Mouse (Mus musculus): ENCODE measurements around the gene Csnk1g1. TPM values are rescaled to one million over a fixed set of nuclear protein-coding genes. Genes with fewer than 3 reads are reported as not detected.

Csnk1g1 gene
- polyA plus RNA-seq, 1 experiment = 4.8 TPM

DNA sequence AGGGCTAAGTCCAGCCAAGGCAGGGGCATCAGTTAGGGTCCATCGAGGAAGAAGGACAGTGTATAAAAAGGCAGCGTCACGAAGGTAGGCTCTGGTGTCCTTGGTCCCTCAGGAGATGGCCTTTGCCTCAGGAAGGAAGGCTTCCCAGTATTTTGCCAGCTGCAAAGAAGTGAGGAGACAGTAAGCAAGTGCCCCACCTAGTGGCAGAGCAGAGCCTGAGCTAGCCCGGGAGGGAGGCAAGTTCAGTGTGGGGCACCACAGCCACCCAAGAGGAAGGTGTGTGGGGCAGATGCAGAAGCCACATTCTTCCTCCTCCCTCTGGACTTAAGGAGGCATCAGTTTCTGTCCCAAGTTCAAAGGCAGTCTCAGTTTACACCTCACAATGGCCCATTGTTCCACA, 179.7 kb downstream of the Csnk1g1 start:
- WGBS = 67% methylated on average over 4 of the region's 4 CpGs
- Histone ChIP-seq H3K27ac (ENCODE audit: insufficient read depth, low read length) (no peak overlapping the region), H3K27me3 (ENCODE audit: control insufficient read depth, insufficient read depth, low read length) (no peaks in the 10 kb centered on the region), H3K4me3 (ENCODE audit: extremely low read depth, insufficient read depth, insufficient read length) (no peak overlapping the region), H3K36me3 (ENCODE audit: control insufficient read depth, insufficient read depth, low read length) (peaks cover 32% of the 10 kb centered on the region), H3K4me1 (ENCODE audit: control insufficient read depth, insufficient read depth, insufficient read length) (no peaks in the 10 kb centered on the region)
- peak in 1 of 2 experiments; percentile 29 for DNase-seq (ENCODE audit: low read depth in 1 of 2, low spot score in 2 of 2)
- TF ChIP-seq POLR2A (IDR thresholded peaks at IDR 0.05; ENCODE audit: low read depth, low read length) (no peak), CTCF (IDR thresholded peaks at IDR 0.05; ENCODE audit: extremely low read depth, insufficient read depth, insufficient read length, insufficient replicate concordance) (peak; percentile 48; the same call in 1 of the 2 replicates)

DNA sequence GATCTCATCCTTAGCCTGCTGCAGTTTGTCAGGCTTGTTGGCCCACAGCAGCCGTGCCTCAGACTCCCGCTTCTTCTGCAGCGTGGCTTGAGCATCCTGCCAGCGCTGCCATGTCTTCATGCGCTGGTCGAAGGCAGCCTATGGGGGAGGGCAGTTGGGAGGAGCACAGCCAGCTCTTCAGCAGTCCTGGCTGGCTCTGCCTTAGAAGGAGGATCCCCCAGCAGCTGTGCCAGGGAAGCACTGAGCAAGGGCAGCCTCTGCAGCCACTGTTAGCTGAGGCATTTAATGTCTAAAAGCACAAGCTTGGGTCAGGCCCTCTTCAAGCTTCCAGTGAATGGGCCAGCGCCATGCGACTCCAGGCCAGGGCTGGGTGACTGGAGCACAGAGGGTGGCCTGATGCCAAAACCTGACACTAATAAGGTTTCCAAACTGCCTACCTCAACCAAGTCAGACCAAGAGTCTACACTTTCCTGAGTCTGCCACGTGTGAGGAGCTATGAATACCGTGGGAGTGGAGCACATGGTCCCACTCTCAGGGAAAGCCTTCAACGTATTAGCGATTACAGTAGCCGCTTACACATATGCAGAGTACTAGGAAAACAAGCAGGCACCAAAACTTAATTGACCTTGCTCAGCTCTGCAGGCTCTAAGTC, 182.0 kb downstream of the Csnk1g1 start:
- Histone ChIP-seq H3K27ac (ENCODE audit: insufficient read depth, low read length) (no peak overlapping the region), H3K36me3 (ENCODE audit: control insufficient read depth, insufficient read depth, low read length) (peaks cover 47% of the 10 kb centered on the region), H3K4me3 (ENCODE audit: extremely low read depth, insufficient read depth, insufficient read length) (no peak overlapping the region), H3K4me1 (ENCODE audit: control insufficient read depth, insufficient read depth, insufficient read length) (no peaks in the 10 kb centered on the region), H3K27me3 (ENCODE audit: control insufficient read depth, insufficient read depth, low read length) (no peaks in the 10 kb centered on the region)
- TF ChIP-seq POLR2A (IDR thresholded peaks at IDR 0.05; ENCODE audit: low read depth, low read length) (no peak), CTCF (IDR thresholded peaks at IDR 0.05; ENCODE audit: extremely low read depth, insufficient read depth, insufficient read length, insufficient replicate concordance) (no peak)
- 91% methylated on average over 13 of the region's 13 CpGs for WGBS
- DNase-seq (ENCODE audit: low read depth in 1 of 2, low spot score in 2 of 2) = no peak

DNA sequence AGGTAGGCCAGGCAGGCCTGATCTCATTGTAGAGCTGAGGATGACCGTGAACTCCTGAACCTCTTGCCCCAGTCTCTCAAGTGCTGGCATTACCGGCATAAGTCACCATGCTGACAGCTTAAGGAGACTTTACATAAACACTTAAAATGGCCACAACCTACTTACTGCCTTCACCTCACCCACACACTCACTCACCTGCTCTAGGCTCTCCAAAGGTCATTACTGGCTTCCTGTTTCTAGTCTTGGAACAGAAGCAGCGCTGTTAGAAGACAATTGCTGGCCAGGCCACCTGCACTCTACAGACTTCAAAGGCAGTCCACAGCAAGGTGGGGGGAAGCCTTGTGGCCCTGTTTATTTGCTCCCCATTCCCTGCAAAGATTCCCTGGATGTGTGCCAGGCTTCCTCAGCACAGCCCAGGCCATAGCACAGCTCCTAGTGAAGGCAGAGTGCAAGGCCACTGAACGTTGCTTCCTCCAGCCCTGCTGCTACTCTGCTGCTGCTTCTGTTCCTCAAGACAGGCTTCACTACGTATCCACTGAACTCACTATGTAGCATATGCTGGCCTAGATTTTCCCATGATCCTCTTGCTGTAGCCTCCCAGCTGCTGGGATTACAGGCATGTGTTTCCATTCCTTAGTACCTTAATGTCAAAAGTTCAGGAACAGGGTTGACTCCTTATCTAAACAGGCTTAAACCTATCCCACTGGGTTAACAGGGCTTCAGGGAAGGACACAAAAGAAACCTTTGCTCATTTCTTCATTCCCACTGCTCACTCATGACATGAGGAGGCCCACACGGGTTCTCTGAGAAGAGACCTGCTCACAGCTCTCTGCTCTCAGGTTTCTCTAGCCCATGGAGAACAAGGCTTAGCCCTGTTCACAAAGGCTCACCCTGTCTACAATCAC, 182.9 kb downstream of the Csnk1g1 start:
- DNase-seq (ENCODE audit: low read depth in 1 of 2, low spot score in 2 of 2) = no peak
- no peaks in the 10 kb centered on the region for H3K27me3 ChIP-seq (ENCODE audit: control insufficient read depth, insufficient read depth, low read length)
- H3K4me1 ChIP-seq (ENCODE audit: control insufficient read depth, insufficient read depth, insufficient read length) = no peaks in the 10 kb centered on the region
- no peak overlapping the region for H3K4me3 ChIP-seq (ENCODE audit: extremely low read depth, insufficient read depth, insufficient read length)
- no peak overlapping the region for H3K27ac ChIP-seq (ENCODE audit: insufficient read depth, low read length)
- TF ChIP-seq POLR2A (IDR thresholded peaks at IDR 0.05; ENCODE audit: low read depth, low read length) (no peak), CTCF (IDR thresholded peaks at IDR 0.05; ENCODE audit: extremely low read depth, insufficient read depth, insufficient read length, insufficient replicate concordance) (no peak)
- 91% methylated on average over 6 of the region's 6 CpGs for WGBS
- H3K36me3 ChIP-seq (ENCODE audit: control insufficient read depth, insufficient read depth, low read length) = peaks cover 49% of the 10 kb centered on the region

DNA sequence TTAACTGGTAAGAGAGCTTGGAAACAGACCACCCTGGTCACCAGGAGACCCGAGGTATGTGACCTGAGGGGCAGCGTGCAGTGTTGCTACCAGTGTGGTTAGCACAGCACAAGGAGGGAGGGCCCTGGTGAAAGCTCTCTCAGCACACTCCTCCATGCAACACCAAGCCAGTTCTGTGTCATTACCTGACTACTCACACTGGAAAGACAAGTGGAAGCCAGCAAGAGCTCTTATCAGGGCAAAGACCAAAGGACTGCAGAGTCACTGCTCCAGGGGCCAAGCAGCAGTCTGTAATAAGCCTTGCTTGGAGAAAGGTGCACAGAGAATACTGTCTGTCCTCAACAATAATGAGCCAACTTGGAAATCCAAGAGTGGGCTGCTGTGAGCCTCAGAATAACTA, 183.9 kb downstream of the Csnk1g1 start:
- peaks cover 52% of the 10 kb centered on the region for H3K36me3 ChIP-seq (ENCODE audit: control insufficient read depth, insufficient read depth, low read length)
- no peak overlapping the region for H3K4me3 ChIP-seq (ENCODE audit: extremely low read depth, insufficient read depth, insufficient read length)
- no peaks in the 10 kb centered on the region for H3K4me1 ChIP-seq (ENCODE audit: control insufficient read depth, insufficient read depth, insufficient read length)
- TF ChIP-seq CTCF (IDR thresholded peaks at IDR 0.05; ENCODE audit: extremely low read depth, insufficient read depth, insufficient read length, insufficient replicate concordance) (no peak), POLR2A (IDR thresholded peaks at IDR 0.05; ENCODE audit: low read depth, low read length) (no peak)
- H3K27ac ChIP-seq (ENCODE audit: insufficient read depth, low read length) = no peak overlapping the region
- WGBS = 85% methylated on average over 2 of the region's 2 CpGs
- H3K27me3 ChIP-seq (ENCODE audit: control insufficient read depth, insufficient read depth, low read length) = no peaks in the 10 kb centered on the region
- DNase-seq (ENCODE audit: low read depth in 1 of 2, low spot score in 2 of 2) = no peak

Other genes with a start within 250 kb of the Csnk1g1 start
- gene Oaz2, start 240.9 kb upstream of the Csnk1g1 start, polyA plus RNA-seq (2012; rRNA removed) = 48.0 and 54.2 TPM in 2 replicates
- gene Zfp609, start 81.4 kb upstream of the Csnk1g1 start, polyA plus RNA-seq (2012; rRNA removed) = 3.5 and 3.8 TPM in 2 replicates
- 2.4 and 4.8 TPM in 2 replicates for gene Pclaf, start 18.7 kb upstream of the Csnk1g1 start, polyA plus RNA-seq (2012; rRNA removed)
- gene Trip4, start 130 bp upstream of the Csnk1g1 start, polyA plus RNA-seq (2012; rRNA removed) = 3.0 and 4.2 TPM in 2 replicates
- gene Ppib, start 151.3 kb downstream of the Csnk1g1 start, polyA plus RNA-seq (2012; rRNA removed) = 99.8 and 117 TPM in 2 replicates
- gene Snx22, start 160.8 kb downstream of the Csnk1g1 start, polyA plus RNA-seq (2012; rRNA removed) = 14.3 and 18.7 TPM in 2 replicates
- 33.2 and 33.6 TPM in 2 replicates for gene Snx1, start 217.7 kb downstream of the Csnk1g1 start, polyA plus RNA-seq (2012; rRNA removed)
- 6.9 and 7.4 TPM in 2 replicates for gene Ciao2a, start 217.7 kb downstream of the Csnk1g1 start, polyA plus RNA-seq (2012; rRNA removed)
- gene Dapk2, start 249.3 kb downstream of the Csnk1g1 start, polyA plus RNA-seq (2012; rRNA removed) = 7.3 and 11.9 TPM in 2 replicates